Comparison of ENCODE assay signal across 22 mouse cellular contexts in genomic region chr16:93623759-93624158, GRCm38 (mm10). TPM values are rescaled to one million over a fixed set of nuclear protein-coding genes. Genes with fewer than 3 reads are reported as not detected.
"Had no signal": no experiment of that assay in that cellular context is flagged by ENCODE, and none has a peak within 500 bp of the region (broad histone marks: within the 10 kb centered on the region; RNA-seq: fewer than 3 reads in every experiment).

No protein-coding gene starts in this region.

RNA-seq across cellular contexts. Expression of gene Gm5678, which starts 4.1 kb away (rescaled TPM):
- total RNA-seq: common myeloid progenitor, adult 5-6 weeks; forebrain, postnatal 0 days; granulocyte monocyte progenitor cell, adult 5-6 weeks had no signal
- polyA plus RNA-seq: embryonic facial prominence, embryonic 10.5 days; embryonic facial prominence, embryonic 11.5 days; embryonic facial prominence, embryonic 12.5 days; embryonic facial prominence, embryonic 13.5 days; embryonic facial prominence, embryonic 14.5 days; embryonic facial prominence, embryonic 15.5 days; erythroblast, embryonic 14.5 days; forebrain, embryonic 10.5 days; forebrain, embryonic 11.5 days; forebrain, embryonic 12.5 days; forebrain, embryonic 13.5 days; forebrain, embryonic 14.5 days; forebrain, embryonic 15.5 days; forebrain, embryonic 16.5 days; forebrain, postnatal 0 days; gonadal fat pad, adult 2 months; heart, adult 2 months; heart, embryonic 10.5 days; heart, embryonic 11.5 days; heart, embryonic 12.5 days had no signal

RNA-seq across cellular contexts. Expression of gene Cbr3, which starts 59.3 kb away (rescaled TPM):
- total RNA-seq: common myeloid progenitor, adult 5-6 weeks had no signal
- polyA plus RNA-seq: erythroblast, embryonic 14.5 days; forebrain, embryonic 13.5 days; heart, embryonic 12.5 days had no signal
